Mouse (Mus musculus) inflammation-experienced regulatory T-cells, adult 6 months (primary cell): ENCODE measurements around the gene Gm17521. TPM values are rescaled to one million over a fixed set of nuclear protein-coding genes. Genes with fewer than 3 reads are reported as not detected.
"Not testable (repeated sequence)": the region's sequence is repeated elsewhere in the genome, so short reads cannot be mapped to it uniquely, and the experiment has no call there.

ENCODE experiments used
- ATAC-seq: one replicate; pipeline ENCODE4 v1.8.0; 2017
- polyA plus RNA-seq, 3 experiments: library from polyadenylated mRNA; unstranded; fragments of 100-300 nt; shearing (Covaris generic); gene quantifications; one replicate each; pipeline ENCODE4 v1.2.1; 2017

The Gm17521 gene
- not detected for polyA plus RNA-seq

DNA sequence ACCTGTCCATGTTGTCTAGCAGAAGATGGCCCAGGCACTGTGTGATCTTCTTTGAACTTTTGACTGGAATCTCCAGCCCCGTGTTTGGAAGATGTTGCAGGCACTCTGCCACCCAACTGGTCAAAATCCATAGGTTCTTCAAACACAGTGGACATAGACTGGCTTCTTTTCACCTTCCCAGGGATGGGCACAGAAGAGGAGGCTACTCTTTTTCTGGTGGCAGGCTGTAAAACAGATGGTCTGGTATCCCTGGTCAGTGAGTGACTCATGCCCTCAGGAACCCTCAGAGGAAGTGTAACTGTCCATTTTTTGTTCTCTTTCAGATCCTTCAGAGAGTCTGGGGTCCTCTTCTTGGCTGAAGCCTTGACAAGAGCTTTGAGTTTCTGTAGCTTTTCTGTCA lies at the start of gene Gm17521:
Gene Gm17521, minus strand, starts transcription at position 101 of the 400 bp plus-strand sequence.
- not testable (repeated sequence) for ATAC-seq

DNA sequence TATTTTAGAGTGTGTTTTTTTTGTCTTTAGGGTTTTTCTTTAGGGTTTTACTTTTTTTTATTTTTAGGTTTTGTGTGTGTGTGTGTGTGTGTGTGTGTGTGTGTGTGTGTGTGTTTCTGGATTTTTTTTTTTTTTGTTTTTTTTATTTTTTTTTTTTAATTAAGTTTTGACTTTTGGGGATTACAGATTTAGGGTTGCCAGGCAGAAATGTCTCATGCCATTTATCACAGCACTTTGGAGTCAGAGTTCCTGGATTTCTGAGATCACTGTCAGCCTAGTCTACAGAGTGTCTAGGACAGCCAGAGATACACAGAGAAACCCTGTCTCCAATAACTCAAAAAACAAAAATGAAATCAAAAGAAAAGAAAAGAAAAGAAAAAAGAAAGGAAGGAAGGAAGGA lies 14.5 kb upstream of the Gm17521 start:
- no peak for ATAC-seq

DNA sequence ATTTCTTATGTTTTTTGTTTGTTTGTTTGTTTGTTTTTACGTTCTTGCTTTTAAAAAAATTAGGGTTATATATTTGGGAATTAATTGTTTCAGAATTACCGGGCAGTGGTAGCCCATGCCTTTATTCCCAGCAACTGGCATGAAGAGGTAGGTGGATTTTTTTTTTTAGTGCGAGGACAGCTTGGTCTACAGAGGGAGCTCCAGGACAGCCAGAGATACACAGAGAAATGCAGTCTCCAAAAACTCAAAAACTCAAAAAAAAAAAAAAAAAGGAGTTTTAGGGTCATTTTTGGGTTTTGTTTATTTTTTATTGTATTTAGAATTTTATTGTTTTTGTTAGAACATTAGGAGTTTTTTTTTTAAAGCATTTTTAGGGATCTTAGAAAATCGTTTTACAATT lies 14.0 kb upstream of the Gm17521 start:
- no peak for ATAC-seq

Other genes starting within 250 kb of the Gm17521 start
- gene Cldn34c1, start 73.8 kb upstream of the Gm17521 start, polyA plus RNA-seq = 1 to 10 TPM in 1 of 3 experiments, under 1 TPM in 2; 0.68 to 3.1 (median 0.99) TPM
- gene Srsx, start 192.8 kb upstream of the Gm17521 start, polyA plus RNA-seq = not detected
- gene Gm17577, start 217.2 kb upstream of the Gm17521 start, polyA plus RNA-seq = not detected